Mouse (Mus musculus) heart, postnatal 36 days (tissue): ENCODE measurements around the gene Arf1. TPM values are rescaled to one million over a fixed set of nuclear protein-coding genes. Genes with fewer than 3 reads are reported as not detected.
"Not testable (repeated sequence)": the region's sequence is repeated elsewhere in the genome, so short reads cannot be mapped to it uniquely, and the experiment has no call there.

Experiments used
- DNase-seq, 2 experiments: peaks; one replicate each; pipeline ENCODE4 v3.0.0; 2021 to 2022
- intact Hi-C: fragments of 180-260 bp; cut with DNase I; formaldehyde crosslinking; loops from one replicate; pipeline ENCODE4 v1.15.1; 2025
- total RNA-seq, 2 experiments: library from RNA; stranded (reverse); gene quantifications; 2 replicates each; pipeline ENCODE4 v1.2.3; 2021

Gene Arf1
- total RNA-seq, 2 experiments from 2014 or later: 257 TPM

DNA sequence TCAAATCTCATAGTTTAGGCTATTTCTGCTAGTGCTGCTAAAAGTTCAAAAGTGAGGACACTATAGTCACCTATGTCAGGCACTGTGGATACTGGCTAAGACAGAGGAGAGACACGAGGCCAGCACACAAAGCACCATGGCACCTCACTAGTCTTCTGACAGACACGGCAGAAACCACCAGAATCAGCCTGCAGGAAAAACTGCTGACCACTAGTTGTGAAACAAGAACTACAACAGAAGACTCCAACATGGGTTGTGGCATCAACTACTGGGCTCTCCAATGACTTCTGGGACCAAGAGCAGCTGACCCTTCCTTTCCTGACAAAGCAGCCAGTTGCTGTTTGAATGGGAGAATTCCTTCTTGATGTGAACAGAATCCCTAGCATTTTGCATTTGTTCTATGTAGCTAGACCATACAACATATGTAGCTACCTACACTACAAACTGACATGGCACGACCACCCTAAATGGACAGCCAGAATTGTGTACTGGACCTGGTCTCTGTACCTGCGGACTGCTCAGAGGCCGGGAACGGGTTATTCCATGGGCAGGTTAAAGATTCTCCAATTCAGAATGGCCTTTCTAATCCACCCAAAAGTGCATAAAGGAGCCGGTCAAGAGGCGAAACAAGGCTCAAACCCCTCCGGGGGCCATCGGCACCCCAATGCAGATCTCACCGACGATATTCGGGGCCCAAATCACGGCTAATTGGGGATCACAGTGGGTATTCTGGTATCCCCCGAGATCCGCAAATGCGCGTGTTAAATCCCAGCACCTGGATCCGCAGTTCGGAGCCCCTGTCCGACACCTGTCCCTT, 1.1 kb downstream of the Arf1 start:
- intact Hi-C loops: loop anchor here (2.0 to 5.0 kb wide), 2 partner anchors 18 to 35 kb away; partner anchors contain the start of genes 2310033P09Rik and Guk1
- no peak for DNase-seq

DNA sequence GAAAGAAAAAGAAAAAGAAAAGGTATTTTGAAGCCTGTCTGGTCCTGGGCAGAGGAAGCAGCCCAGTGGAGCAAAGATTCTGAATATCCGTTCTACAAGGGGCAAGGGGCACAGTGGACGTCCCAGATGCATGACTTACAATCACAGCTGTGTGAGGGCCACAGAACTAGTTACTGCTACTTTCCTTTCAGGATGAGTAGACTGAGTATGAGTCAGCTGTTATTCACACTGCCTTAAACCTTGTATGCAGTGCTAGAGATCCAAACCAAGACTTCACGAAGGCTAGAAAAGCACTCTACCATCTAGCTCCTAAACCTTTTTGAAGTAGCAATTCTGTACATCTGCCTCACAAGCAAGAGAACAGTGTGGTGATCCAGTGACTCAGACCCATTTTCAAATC, 1.8 kb downstream of the Arf1 start:
- intact Hi-C loops: loop anchor here (2.0 to 5.0 kb wide), 2 partner anchors 17 to 34 kb away; partner anchors contain the start of genes 2310033P09Rik and Guk1
- no peak for DNase-seq

- DNase-seq: no peak
- intact Hi-C loops: loop anchor here (5.0 kb wide), 1 partner anchor 33 kb away; the partner anchor contains the start of gene Guk1
Measured at GRCm38 (mm10) chr11:59225167-59225566, 2.9 kb downstream of the Arf1 start.

GRCm38 (mm10) chr11:59224470-59224869, 3.6 kb downstream of the Arf1 start:
- intact Hi-C loops: no loop called here
- no peak for DNase-seq

DNA sequence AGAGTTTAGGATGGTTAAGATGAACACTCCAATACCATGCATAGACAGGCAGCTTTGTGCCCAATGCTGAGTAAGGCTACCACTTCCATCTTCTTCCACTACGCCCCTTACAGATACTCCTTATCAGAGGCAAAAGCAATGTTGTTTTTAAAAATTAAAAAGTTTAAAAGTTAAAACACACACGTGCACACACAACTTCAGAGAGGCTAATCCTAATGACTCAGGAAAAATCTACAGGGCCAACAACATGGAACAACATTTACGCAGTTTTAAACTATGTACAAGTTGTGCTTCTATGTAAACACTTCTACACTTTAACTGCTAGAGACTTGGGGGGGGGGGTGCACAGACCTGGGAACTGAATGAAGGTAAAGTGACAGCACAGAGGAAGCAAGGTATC, 4.0 kb downstream of the Arf1 start:
- no peak for DNase-seq
- intact Hi-C loops: no loop called here

GRCm38 (mm10) chr11:59222306-59222705, 5.8 kb downstream of the Arf1 start:
- DNase-seq: no peak
- intact Hi-C loops: no loop called here

DNA sequence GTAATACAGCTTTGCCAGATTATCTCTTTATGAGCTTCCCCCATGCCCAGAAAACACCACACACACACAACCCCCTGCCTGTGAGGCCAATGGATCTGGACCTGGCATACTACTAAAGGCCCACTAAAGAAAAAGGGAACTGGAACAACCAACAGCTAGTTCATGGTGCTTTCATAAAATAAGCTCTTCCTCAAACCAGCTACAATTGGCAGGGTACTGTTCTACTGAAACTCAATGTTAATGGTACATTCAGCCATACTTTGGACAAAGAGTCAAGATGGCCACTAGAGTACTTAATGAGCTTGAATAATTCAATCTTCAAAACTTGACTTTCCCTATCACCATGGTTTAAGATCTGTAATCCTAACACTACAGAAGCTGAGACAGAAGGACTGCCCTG, 6.5 kb downstream of the Arf1 start:
- no peak for DNase-seq
- intact Hi-C loops: no loop called here

DNA sequence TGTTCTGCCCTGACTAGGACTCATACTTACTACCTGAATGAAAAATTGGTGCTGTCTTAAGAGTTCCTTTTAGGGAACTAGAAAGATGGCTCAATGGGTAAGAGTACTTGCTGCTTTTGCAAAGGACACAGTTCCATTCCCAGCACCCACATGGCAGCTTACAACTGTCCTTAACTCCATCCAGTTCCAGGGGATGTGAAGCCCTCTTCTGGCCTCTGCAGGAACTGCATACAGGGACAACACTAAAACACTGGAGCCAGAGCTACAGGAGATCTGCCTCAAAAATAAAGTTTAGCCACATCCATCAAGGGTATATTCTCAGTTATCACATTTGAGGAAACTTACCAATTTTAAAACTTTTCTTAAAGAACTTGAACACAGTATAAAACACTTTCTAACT, 9.0 kb downstream of the Arf1 start:
- intact Hi-C loops: no loop called here
- DNase-seq: no peak

- no peak for DNase-seq
- intact Hi-C loops: no loop called here
Measured at GRCm38 (mm10) chr11:59218389-59218998, 9.6 kb downstream of the Arf1 start.

DNA sequence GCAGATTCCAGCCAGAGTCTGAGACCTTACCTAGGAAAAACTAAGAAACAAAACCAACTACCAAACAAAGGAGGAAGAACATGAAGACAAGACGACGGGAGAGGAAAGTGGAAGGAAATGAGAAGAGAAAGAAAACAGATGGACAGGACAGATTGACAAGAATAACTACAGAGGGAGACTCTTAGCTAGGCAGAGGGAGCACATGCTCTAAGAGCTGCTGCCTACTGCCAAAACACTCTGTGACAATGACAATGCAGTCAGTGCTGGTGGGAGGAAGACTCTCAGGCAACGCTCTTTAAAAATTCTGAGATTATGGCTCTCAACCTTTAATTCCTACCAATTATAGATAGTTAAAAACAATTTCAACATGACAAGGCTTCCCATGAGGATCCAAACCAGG, 11.1 kb downstream of the Arf1 start:
- intact Hi-C loops: no loop called here
- no peak for DNase-seq

DNA sequence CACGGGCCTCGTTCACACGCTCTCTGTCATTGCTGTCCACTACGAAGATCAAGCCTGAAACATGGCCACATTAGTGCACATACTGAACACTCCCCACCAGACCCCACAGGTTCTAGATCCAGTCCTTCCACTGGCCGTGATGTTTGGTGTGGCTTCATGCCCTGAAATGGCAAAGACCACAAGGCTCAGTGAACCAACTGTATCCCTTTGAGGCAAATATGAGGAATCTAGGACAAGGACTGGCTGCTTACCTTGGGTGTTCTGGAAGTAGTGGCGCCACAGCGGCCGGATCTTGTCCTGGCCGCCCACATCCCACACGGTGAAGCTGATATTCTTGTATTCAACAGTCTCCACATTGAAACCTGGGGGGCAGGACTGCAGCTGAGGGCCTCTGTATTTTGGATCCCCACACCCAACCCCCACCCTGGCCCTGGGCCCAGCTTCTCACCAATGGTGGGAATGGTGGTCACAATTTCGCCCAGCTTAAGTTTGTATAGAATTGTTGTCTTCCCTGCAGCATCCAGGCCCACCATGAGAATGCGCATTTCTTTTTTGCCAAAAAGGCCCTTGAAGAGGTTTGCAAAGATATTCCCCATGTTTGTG, 15.1 kb downstream of the Arf1 start:
- DNase-seq: no peak
- intact Hi-C loops: no loop called here

- DNase-seq, intact Hi-C loops: not testable (repeated sequence)
Measured at GRCm38 (mm10) chr11:59212320-59212719, 15.8 kb downstream of the Arf1 start.

GRCm38 (mm10) chr11:59211561-59211960, 16.5 kb downstream of the Arf1 start:
- intact Hi-C loops, DNase-seq: not testable (repeated sequence)

- intact Hi-C loops: no loop called here
- DNase-seq: no peak
Measured at GRCm38 (mm10) chr11:59210020-59210419, 18.1 kb downstream of the Arf1 start.

DNA sequence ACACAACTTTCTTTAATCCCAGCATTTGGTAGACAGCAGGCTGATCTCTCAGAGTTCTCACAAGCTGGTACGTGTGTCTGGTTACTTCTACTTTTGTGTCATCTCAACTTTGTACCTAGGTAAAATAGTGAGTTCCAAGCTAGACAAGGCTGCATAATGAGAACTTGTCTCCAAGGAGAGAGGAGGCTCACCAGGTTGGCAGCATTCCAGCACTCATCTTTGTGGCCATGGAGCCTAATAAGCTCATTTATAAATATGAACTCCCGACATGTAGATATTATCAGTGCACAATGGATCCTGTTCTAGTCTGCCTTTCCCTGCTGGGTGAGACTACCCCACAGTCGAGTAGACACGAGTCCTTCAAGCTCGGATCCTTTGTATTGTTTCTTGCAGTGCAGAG, 18.5 kb downstream of the Arf1 start:
- intact Hi-C loops: loop anchor here (2.0 to 10.0 kb wide), 2 partner anchors 17 to 255 kb away; partner anchors contain the start of genes Hist3h2a and Trim17
- DNase-seq: no peak

GRCm38 (mm10) chr11:59209003-59209441, 19.0 kb downstream of the Arf1 start:
- intact Hi-C loops: loop anchor here (2.0 to 10.0 kb wide), 2 partner anchors 18 to 254 kb away; partner anchors contain the start of genes Hist3h2a and Trim17
- peak; percentile 63 to 65 for DNase-seq

DNA sequence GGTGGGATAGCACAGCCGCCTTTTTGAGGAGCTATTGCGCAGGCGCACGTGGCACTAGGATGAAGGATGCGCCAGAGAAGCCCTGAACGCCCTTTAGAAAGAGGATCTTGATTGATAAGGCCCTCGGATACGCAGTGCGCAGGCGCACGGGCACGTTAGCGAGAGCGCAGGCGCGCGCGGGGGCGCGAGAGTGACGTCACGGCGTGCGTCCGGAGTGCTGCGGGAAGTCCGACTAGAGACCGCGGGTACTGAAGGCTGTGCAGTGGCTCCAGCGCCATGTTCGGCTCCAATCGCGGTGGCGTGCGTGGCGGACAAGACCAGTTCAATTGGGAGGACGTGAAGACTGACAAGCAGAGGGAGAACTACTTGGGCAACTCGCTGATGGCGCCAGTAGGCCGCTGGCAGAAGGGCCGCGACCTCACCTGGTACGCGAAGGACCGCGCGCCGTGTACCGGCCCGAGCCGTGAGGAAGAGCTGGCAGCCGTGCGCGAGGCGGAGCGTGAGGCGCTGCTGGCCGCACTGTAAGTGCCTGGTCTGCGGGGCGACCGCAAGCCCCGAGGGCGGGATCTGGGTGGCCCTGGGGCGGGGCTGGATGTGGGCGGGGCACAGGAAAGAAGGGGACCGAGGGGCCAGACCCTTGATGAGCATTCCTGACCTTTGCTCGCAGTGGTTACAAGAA, 19.8 kb downstream of the Arf1 start, which contains the start of gene 2310033P09Rik:
TSS of gene 2310033P09Rik (plus strand) at position 169 of the 679 bp plus-strand sequence.
- intact Hi-C loops: loop anchor here (2.0 to 10.0 kb wide), 2 partner anchors 19 to 253 kb away; partner anchors contain the start of genes Hist3h2a and Trim17
- peak; percentile 93 to 95 for DNase-seq

- DNase-seq: peak; percentile 92 to 96
- intact Hi-C loops: loop anchor here (10.0 kb wide), 1 partner anchor 248 kb away; the partner anchor contains the start of genes Hist3h2a and Trim17
Measured at GRCm38 (mm10) chr11:59202081-59202995, 25.7 kb downstream of the Arf1 start, which contains the start of gene Mrpl55. Gene Mrpl55 (plus strand): TSS chr11:59202486.
